Mouse (Mus musculus) embryonic fibroblast, embryonic 13.5 days (primary cell): Measurements from ENCODE around the gene Xkr7.

Experiments
- CTCF ChIP-seq: IDR thresholded peaks from 2 replicates; pipeline ENCODE4 v1.5.1; 2011; ENCODE audit warnings: mild to moderate bottlenecking, control low read depth, low read length, moderate library complexity, borderline replicate concordance; ENCODE audit not compliant: insufficient read depth
- POLR2A ChIP-seq: IDR thresholded peaks from 2 replicates; pipeline ENCODE4 v1.6.1; 2011; ENCODE audit warnings: low read depth, mild to moderate bottlenecking, control low read depth, low read length, moderate library complexity

DNA sequence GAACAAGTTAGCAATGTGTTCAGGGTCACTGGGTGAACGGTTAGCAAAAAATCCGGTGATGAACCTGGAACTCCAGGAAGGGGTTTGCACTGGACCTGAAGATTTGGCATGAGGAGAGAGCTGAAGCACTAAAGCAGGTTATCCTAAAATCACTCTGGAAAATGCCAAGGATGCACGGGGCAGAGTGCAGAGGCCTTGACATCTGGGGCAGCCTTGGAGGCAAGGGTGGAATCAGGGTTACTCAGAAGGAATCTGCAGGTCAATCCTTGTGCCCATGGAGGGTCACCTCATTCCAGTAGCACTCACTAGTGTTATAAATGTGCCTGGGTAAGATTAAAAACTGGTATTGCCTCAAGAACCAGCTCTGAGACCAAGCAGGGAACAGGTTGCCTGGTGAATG is 25.7 kb upstream of the Xkr7 start:
- TF ChIP-seq CTCF, result no peak
- no peak for TF ChIP-seq POLR2A
